Comparison of ENCODE assay signal across 8 mouse cellular contexts in the genomic region with DNA sequence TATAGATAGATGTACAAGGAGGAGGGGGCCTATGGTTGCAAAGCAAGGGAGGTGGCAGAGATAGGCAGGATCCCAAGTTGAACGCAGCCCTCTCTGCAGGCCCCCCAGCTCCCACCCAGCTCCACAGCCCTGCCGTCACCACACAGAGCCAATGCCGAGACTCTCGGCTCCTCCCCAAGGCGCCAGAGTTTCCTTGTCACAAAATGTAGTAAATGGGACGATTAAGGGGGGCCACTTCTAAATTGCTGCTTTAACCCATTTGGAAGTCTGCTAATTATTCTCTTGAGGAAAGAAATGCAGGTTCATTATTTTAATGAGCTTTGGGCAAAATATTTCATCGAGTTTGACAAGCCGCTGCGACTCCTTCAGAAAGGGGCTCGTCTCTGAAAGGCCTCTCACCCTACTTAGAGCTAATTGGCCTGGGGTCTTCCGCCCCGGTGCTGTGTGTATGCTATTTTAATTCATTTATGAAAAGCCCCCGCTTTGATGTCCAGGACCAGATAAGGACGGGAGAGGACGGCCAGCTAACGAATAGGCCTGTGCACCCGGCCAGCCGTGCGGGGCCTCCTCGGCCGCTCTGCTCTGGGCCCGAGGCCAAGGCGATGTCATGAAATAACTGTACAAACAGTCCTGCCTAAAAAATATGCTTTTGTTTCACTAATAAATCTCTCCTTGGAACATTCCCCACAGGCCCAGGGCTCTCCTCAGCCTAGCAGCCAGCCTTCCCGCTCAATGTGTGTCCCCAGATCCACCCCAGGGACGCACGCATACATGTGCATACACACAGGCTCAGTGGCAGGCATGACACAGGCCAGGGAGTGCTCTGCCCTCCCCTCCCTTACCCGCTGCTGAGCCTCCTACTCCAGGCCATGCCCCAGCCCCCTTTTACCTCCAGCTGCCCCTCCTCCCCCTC.
DNase-seq lines count a peak whose midpoint lies in the region; TF ChIP-seq lines count a peak whose summit lies in the region.

No protein-coding gene starts in this region.

- DNase-seq in left cerebral cortex, postnatal 4 days: peak; percentile 59
- DNase-seq in left cerebral cortex, postnatal 36 days (ENCODE audit: low spot score in 2 of 2): no peak
- DNase-seq in heart, adult 9 months (ENCODE audit: low spot score in 2 of 2): peak; percentile 63 to 67
- peak; percentile 69 for DNase-seq in kidney, adult 11 months
- peak; percentile 27 for DNase-seq in lung, adult 2 months
- DNase-seq in ovary, postnatal 36 days (ENCODE audit: low spot score): peak; percentile 73
- DNase-seq in layer of hippocampus, adult 8-10 months (ENCODE audit: low spot score in 2 of 2): no peak
- no peak for DNase-seq in thymus, postnatal 0 days (ENCODE audit: low spot score)

- H3K4me3 ChIP-seq in lung, adult 2 months (replicated peaks; ENCODE audit: extremely low read depth, low read depth, low read length): no peak overlapping the region

- TF ChIP-seq CTCF in lung, adult 2 months (IDR thresholded peaks at IDR 0.05; ENCODE audit: insufficient read depth, low read length): no peak

- intact Hi-C loops in left cerebral cortex, postnatal 4 days (cut with DNase I): no loop called here
- intact Hi-C loops in left cerebral cortex, postnatal 36 days (cut with DNase I): no loop called here

- TF ChIP-seq POLR2A in lung, adult 2 months (IDR thresholded peaks at IDR 0.05; ENCODE audit: borderline replicate concordance, extremely low read depth, low read depth, low read length): no peak

- peaks cover 3% of the 10 kb centered on the region; the same call in 1 of the 2 replicates for H3K4me1 ChIP-seq in lung, adult 2 months (ENCODE audit: control insufficient read depth, insufficient read depth, low read length)

- WGBS in lung, adult 2 months: 51% methylated on average over 27 of the region's 27 CpGs

Comparison
In these comparisons a context has a peak if more than half of its experiments do, and no peak if none do; other contexts are left out.
1. DNase-seq: peak in left cerebral cortex, postnatal 4 days (single experiment), heart, adult 9 months (2 of 2), kidney, adult 11 months (single experiment), lung, adult 2 months (single experiment) and ovary, postnatal 36 days (single experiment); none in left cerebral cortex, postnatal 36 days (0 of 2), layer of hippocampus, adult 8-10 months (0 of 2) and thymus, postnatal 0 days (single experiment).